Mouse (Mus musculus) liver, adult 2 months (tissue): ENCODE data around the gene Olfr1394.
"Not testable (repeated sequence)": the region's sequence is repeated elsewhere in the genome, so short reads cannot be mapped to it uniquely, and the experiment has no call there.

Source experiments
- CTCF ChIP-seq: fragments of 200-500 bp; IDR thresholded peaks from 2 replicates; pipeline ENCODE4 v1.5.1; 2011; ENCODE audit warnings: low read depth, low read length, control low read depth
- POLR2A ChIP-seq: fragments of 200-500 bp; IDR thresholded peaks from 2 replicates; pipeline ENCODE4 v1.6.1; 2011; ENCODE audit warnings: low read length, control low read depth; ENCODE audit not compliant: insufficient read depth; ENCODE audit errors: extremely low read depth

GRCm38 (mm10) chr11:49176047-49176779 lies 22.0 kb downstream of the Olfr1394 start:
- TF ChIP-seq POLR2A, CTCF: not testable (repeated sequence)
